Mouse (Mus musculus): ENCODE measurements around the gene Ttc5. TPM values are rescaled to one million over a fixed set of nuclear protein-coding genes. Genes with fewer than 3 reads are reported as not detected.
"Not testable (repeated sequence)": the region's sequence is repeated elsewhere in the genome, so short reads cannot be mapped to it uniquely, and the experiment has no call there.

Ttc5 gene
- polyA plus RNA-seq, 1 experiment from 2014 or later = 119 TPM

- Histone ChIP-seq H3K4me3 (replicated peaks) (no peak overlapping the region), H3K4me2 (no peak overlapping the region), H3K27me3 (replicated peaks) (no peaks in the 10 kb centered on the region), H3K36me3 (peaks cover 7% of the 10 kb centered on the region), H3K27ac (replicated peaks) (no peak overlapping the region), H3K4me1 (no peaks in the 10 kb centered on the region), H3K9ac (replicated peaks) (no peak overlapping the region), H3K9me3 (replicated peaks) (no peaks in the 10 kb centered on the region)
- 68% methylated on average over 5 of the region's 5 CpGs for WGBS
- ATAC-seq (ENCODE audit: low FRiP score) = no peak
Measured at GRCm38 (mm10) chr14:50758416-50759085, 26.8 kb downstream of the Ttc5 start.

- H3K27me3 ChIP-seq (replicated peaks) = no peaks in the 10 kb centered on the region
Measured at GRCm38 (mm10) chr14:50744994-50745393, 40.3 kb downstream of the Ttc5 start, which contains the start of gene Olfr749. Olfr749 (minus strand) TSS chr14:50745094.

GRCm38 (mm10) chr14:50741584-50741983 is 43.7 kb downstream of the Ttc5 start:
- no peak for ATAC-seq (ENCODE audit: low FRiP score)
- no peak overlapping the region for H3K27ac ChIP-seq (replicated peaks)

More at GRCm38 (mm10) chr14:50744994-50745393, 40.3 kb downstream of the Ttc5 start, which contains the start of gene Olfr749:
- no peak within 1 kb of the TSS for H3K4me3 ChIP-seq (replicated peaks)
- H3K4me1 ChIP-seq = no peaks in the 10 kb centered on the region
- no peaks in the 10 kb centered on the region for H3K36me3 ChIP-seq
- no peak for ATAC-seq (ENCODE audit: low FRiP score)
- H3K9ac ChIP-seq (replicated peaks) = no peak within 1 kb of the TSS
- no peaks in the 10 kb centered on the region for H3K9me3 ChIP-seq (replicated peaks)
- H3K27ac ChIP-seq (replicated peaks) = no peak within 1 kb of the TSS
- no peak within 1 kb of the TSS for H3K4me2 ChIP-seq

GRCm38 (mm10) chr14:50740334-50740733 is 45.0 kb downstream of the Ttc5 start:
- Histone ChIP-seq H3K4me2 (no peak overlapping the region), H3K36me3 (no peaks in the 10 kb centered on the region), H3K9me3 (replicated peaks) (no peaks in the 10 kb centered on the region), H3K27me3 (replicated peaks) (no peaks in the 10 kb centered on the region), H3K9ac (replicated peaks) (no peak overlapping the region), H3K27ac (replicated peaks) (no peak overlapping the region), H3K4me3 (replicated peaks) (no peak overlapping the region), H3K4me1 (no peaks in the 10 kb centered on the region)
- no peak for ATAC-seq (ENCODE audit: low FRiP score)
- 74% methylated on average over 2 of the region's 2 CpGs for WGBS

More at GRCm38 (mm10) chr14:50741584-50741983, 43.7 kb downstream of the Ttc5 start:
- no peaks in the 10 kb centered on the region for H3K4me1 ChIP-seq
- H3K9me3 ChIP-seq (replicated peaks) = no peaks in the 10 kb centered on the region
- H3K4me3 ChIP-seq (replicated peaks) = no peak overlapping the region
- no peaks in the 10 kb centered on the region for H3K27me3 ChIP-seq (replicated peaks)
- no peak overlapping the region for H3K4me2 ChIP-seq
- no peak overlapping the region for H3K9ac ChIP-seq (replicated peaks)
- H3K36me3 ChIP-seq = no peaks in the 10 kb centered on the region
- 76% methylated on average over 2 of the region's 2 CpGs for WGBS

GRCm38 (mm10) chr14:50722371-50722770 is 62.9 kb downstream of the Ttc5 start:
- H3K9ac ChIP-seq (replicated peaks); H3K9me3 ChIP-seq (replicated peaks); H3K4me2 ChIP-seq; H3K4me3 ChIP-seq (replicated peaks); H3K36me3 ChIP-seq; H3K27ac ChIP-seq (replicated peaks); ATAC-seq (ENCODE audit: low FRiP score); H3K4me1 ChIP-seq; H3K27me3 ChIP-seq (replicated peaks): not testable (repeated sequence)
- WGBS = 82% methylated on average over 3 of the region's 4 CpGs

GRCm38 (mm10) chr14:50719875-50720274 is 65.4 kb downstream of the Ttc5 start:
- WGBS = 91% methylated on average over 15 of the region's 15 CpGs
- not testable (repeated sequence) for H3K27ac ChIP-seq (replicated peaks); H3K9ac ChIP-seq (replicated peaks); H3K9me3 ChIP-seq (replicated peaks); H3K4me3 ChIP-seq (replicated peaks); H3K4me1 ChIP-seq; H3K36me3 ChIP-seq; H3K4me2 ChIP-seq; ATAC-seq (ENCODE audit: low FRiP score); H3K27me3 ChIP-seq (replicated peaks)

Other genes starting within 250 kb of the Ttc5 start
- gene Olfr744, start 170.6 kb downstream of the Ttc5 start, polyA plus RNA-seq (2015; fragmentation: Nextera tagmentation; extraction: Ambion mirVana) = not detected in 2 replicates
- gene Olfr745, start 146.1 kb downstream of the Ttc5 start, polyA plus RNA-seq (2015; fragmentation: Nextera tagmentation; extraction: Ambion mirVana) = not detected in 2 replicates
- not detected in 2 replicates for gene Olfr746, start 138.4 kb downstream of the Ttc5 start, polyA plus RNA-seq (2015; fragmentation: Nextera tagmentation; extraction: Ambion mirVana)
- gene Olfr747, start 92.3 kb downstream of the Ttc5 start, polyA plus RNA-seq (2015; fragmentation: Nextera tagmentation; extraction: Ambion mirVana) = not detected in 2 replicates
- not detected in 2 replicates for gene Olfr748, start 78.1 kb downstream of the Ttc5 start, polyA plus RNA-seq (2015; fragmentation: Nextera tagmentation; extraction: Ambion mirVana)
- gene Olfr749, start 40.4 kb downstream of the Ttc5 start, polyA plus RNA-seq (2015; fragmentation: Nextera tagmentation; extraction: Ambion mirVana) = not detected in 2 replicates
- not detected in 2 replicates for gene Ccnb1ip1, start 22.2 kb upstream of the Ttc5 start, polyA plus RNA-seq (2015; fragmentation: Nextera tagmentation; extraction: Ambion mirVana)
- 43.6 and 48.7 TPM in 2 replicates for gene Parp2, start 22.3 kb upstream of the Ttc5 start, polyA plus RNA-seq (2015; fragmentation: Nextera tagmentation; extraction: Ambion mirVana)
- gene Tep1, start 85.0 kb upstream of the Ttc5 start, polyA plus RNA-seq (2015; fragmentation: Nextera tagmentation; extraction: Ambion mirVana) = 3.1 and 4.0 TPM in 2 replicates
- gene Klhl33, start 112.0 kb upstream of the Ttc5 start, polyA plus RNA-seq (2015; fragmentation: Nextera tagmentation; extraction: Ambion mirVana) = 3.4 and 4.1 TPM in 2 replicates
- gene Osgep, start 139.4 kb upstream of the Ttc5 start, polyA plus RNA-seq (2015; fragmentation: Nextera tagmentation; extraction: Ambion mirVana) = 107 and 125 TPM in 2 replicates
- 157 and 177 TPM in 2 replicates for gene Apex1, start 139.4 kb upstream of the Ttc5 start, polyA plus RNA-seq (2015; fragmentation: Nextera tagmentation; extraction: Ambion mirVana)
- 98.6 and 99.7 TPM in 2 replicates for gene Pip4p1, start 145.3 kb upstream of the Ttc5 start, polyA plus RNA-seq (2015; fragmentation: Nextera tagmentation; extraction: Ambion mirVana)
- gene Pnp, start 145.6 kb upstream of the Ttc5 start, polyA plus RNA-seq (2015; fragmentation: Nextera tagmentation; extraction: Ambion mirVana) = 20.5 and 36.3 TPM in 2 replicates
- not detected in 2 replicates for gene Gm49342, start 159.0 kb upstream of the Ttc5 start, polyA plus RNA-seq (2015; fragmentation: Nextera tagmentation; extraction: Ambion mirVana)
- 0.55 and 0.73 TPM in 2 replicates for gene Pnp2, start 170.5 kb upstream of the Ttc5 start, polyA plus RNA-seq (2015; fragmentation: Nextera tagmentation; extraction: Ambion mirVana)
- 0.10 TPM in 1 of 2 replicates, not detected in the other for gene Rnase10, start 222.2 kb upstream of the Ttc5 start, polyA plus RNA-seq (2015; fragmentation: Nextera tagmentation; extraction: Ambion mirVana)